Mouse (Mus musculus) Patski (cell line): ENCODE measurements at regions not wholly inside any gene's neighbourhood (a gene's known extent, or its start where the extent isn't known, plus 50 kb on each side); places are given as distances from the start of the nearest gene placed in this dataset.
A peak's percentile ranks its signal among the peaks of the same experiment; 100 is the strongest.

Source experiments
- ATAC-seq: fragments of 100-300 bp; one replicate; pipeline ENCODE4 v1.8.0; 2021
- CTCF ChIA-PET: fragments of 350-600 bp; sonication (Branson Sonifier 250); formaldehyde crosslinking; loops from one replicate; lab custom pipeline; 2022; ENCODE audit warnings: inconsistent platforms; lab: Charles Lee
- POLR2A ChIA-PET: fragments of 350-600 bp; sonication (Branson Sonifier 250); formaldehyde crosslinking; loops from one replicate; lab custom pipeline; 2022; ENCODE audit warnings: antibody characterized with exemption, inconsistent platforms; lab: Charles Lee
- DNase-seq: peaks from one replicate; pipeline ENCODE4 v3.0.0-alpha.2; 2011; ENCODE audit warnings: low read depth, low spot score
- H3K27me3 ChIP-seq: fragments of 371-371 bp; one replicate; pipeline ENCODE4 v1.5.1; 2021
- CTCF ChIP-seq: fragments of 100-300 bp; IDR thresholded peaks from one replicate; pipeline ENCODE4 v1.5.1; 2021
- in situ Hi-C: fragments of 300-500 bp; cut with MboI; formaldehyde crosslinking; loops from 3 replicates; pipeline ENCODE4 v1.11.1; 2018; ENCODE audit warnings: low pct_unique_long_range_greater_than_20kb, mixed read lengths

DNA sequence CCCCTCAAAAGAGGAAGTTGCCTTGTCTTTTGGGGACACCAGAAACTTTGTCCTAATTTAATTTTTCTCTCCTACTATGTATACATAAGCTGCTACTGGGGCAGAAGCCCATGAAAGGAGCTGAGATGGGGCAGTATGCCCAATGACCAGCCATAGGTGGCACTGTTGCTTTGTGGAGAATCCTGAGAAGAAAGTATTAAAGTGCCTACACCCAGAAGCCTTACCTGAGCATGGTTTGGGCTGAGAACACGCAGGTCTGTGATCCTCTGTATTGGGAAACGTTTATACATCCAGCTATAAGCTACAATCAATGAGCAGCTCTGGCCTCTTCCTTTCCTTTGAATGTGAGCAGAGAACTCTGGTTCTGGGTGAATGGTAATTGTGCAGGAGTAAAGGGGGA is 1088.5 kb downstream of the Jrkl start:
- ChIA-PET POLR2A (no interaction called here), CTCF (interaction anchor here (1.2 to 1.5 kb wide), 2 partner anchors 12 to 722 kb away, joined by 3 read pairs; no protein-coding TSS in a partner anchor)
- TF ChIP-seq CTCF = peak; percentile 78
- no peaks in the 10 kb centered on the region for H3K27me3 ChIP-seq
- DNase-seq (no peak), ATAC-seq (peak; percentile 84)
- in situ Hi-C loops = loop anchor here (5.0 to 25.0 kb wide), 3 partner anchors 330 to 1028 kb away; no protein-coding TSS in a partner anchor

DNA sequence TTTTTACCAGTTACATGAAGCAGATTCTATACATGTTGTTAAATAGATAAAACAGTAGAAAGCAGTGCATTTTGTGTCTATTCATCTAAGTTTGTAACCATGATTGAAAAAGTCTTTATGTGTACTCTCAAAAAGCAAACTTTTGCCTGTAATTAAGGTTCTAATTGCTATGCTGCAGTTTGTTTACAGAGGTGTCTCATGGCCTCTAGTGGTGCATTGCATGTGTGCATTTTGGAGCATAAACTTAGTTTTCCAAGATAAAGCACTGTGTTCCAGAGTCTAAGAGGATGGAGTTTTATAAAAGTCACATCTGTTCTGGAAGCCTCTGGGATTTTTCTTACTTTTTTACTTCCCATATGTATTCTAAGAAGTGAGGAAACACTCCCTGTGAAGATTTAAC is 1132.3 kb downstream of the Jrkl start:
- ChIA-PET CTCF (no interaction called here), POLR2A (no interaction called here)
- in situ Hi-C loops = no loop called here
- peaks cover 5% of the 10 kb centered on the region for H3K27me3 ChIP-seq
- ATAC-seq = no peak
- DNase-seq = no peak
- TF ChIP-seq CTCF = peak; percentile 33
